Mouse (Mus musculus) lung, embryonic 14.5 days (tissue): ENCODE data around the gene Marveld1. TPM values are rescaled to one million over a fixed set of nuclear protein-coding genes. Genes with fewer than 3 reads are reported as not detected.

Source experiments
- ATAC-seq: fragments of 200-750 bp; cut with Nextera tagmentation; 2 replicates; pipeline ENCODE4 v1.8.0; 2017; ENCODE audit warnings: mild to moderate bottlenecking, moderate TSS enrichment, moderate library complexity; ENCODE audit not compliant: insufficient read depth
- DNase-seq: peaks from one replicate; pipeline ENCODE4 v3.0.0-alpha.2; 2015
- H3K27ac ChIP-seq: fragments of 300-500 bp; sonication (generic); 2 replicates; pipeline ENCODE4 v1.5.1; 2014; ENCODE audit warnings: low read depth, mild to moderate bottlenecking, moderate library complexity
- H3K27me3 ChIP-seq: fragments of 300-500 bp; sonication (generic); 2 replicates; pipeline ENCODE4 v1.6.1; 2014; ENCODE audit warnings: low read length, control low read depth; ENCODE audit not compliant: insufficient read depth
- H3K36me3 ChIP-seq: fragments of 300-500 bp; sonication (generic); 2 replicates; pipeline ENCODE4 v1.6.1; 2014; ENCODE audit warnings: control low read depth; ENCODE audit not compliant: insufficient read depth
- H3K4me1 ChIP-seq: fragments of 300-500 bp; sonication (generic); 2 replicates; pipeline ENCODE4 v1.6.1; 2014; ENCODE audit warnings: antibody characterized with exemption, control low read depth; ENCODE audit not compliant: insufficient read depth
- H3K4me2 ChIP-seq: fragments of 300-500 bp; sonication (generic); 2 replicates; pipeline ENCODE4 v1.6.1; 2014; ENCODE audit warnings: mild to moderate bottlenecking
- H3K4me3 ChIP-seq: fragments of 300-500 bp; sonication (generic); 2 replicates; pipeline ENCODE4 v1.5.1; 2014; ENCODE audit warnings: low read depth, low read length
- H3K9ac ChIP-seq: fragments of 300-500 bp; sonication (generic); 2 replicates; pipeline ENCODE4 v1.6.1; 2014
- H3K9me3 ChIP-seq: fragments of 300-500 bp; sonication (generic); 2 replicates; pipeline ENCODE4 v1.6.1; 2016; ENCODE audit warnings: low read depth, low read length, control low read depth
- CTCF ChIP-seq: IDR thresholded peaks from 2 replicates; pipeline ENCODE4 v1.5.1; 2016; ENCODE audit warnings: antibody characterized with exemption, low read depth
- WGBS: fragments of 180-500 bp; shearing (Covaris S2); extraction: QIAGEN DNeasy Blood & Tissue Kit; methylation state at CpG from one replicate; pipeline ENCODE4 v1.1.7; 2014; 5-methylcytosine and 5-hydroxymethylcytosine counted together
- polyA plus RNA-seq: library from polyadenylated mRNA; unstranded; fragments of >200 nt; fragmentation: Nextera tagmentation; extraction: Ambion mirVana; gene quantifications from 2 replicates; pipeline ENCODE4 v1.2.1, GENCODE M21; 2014

The Marveld1 gene
- polyA plus RNA-seq, 1 experiment from 2014 or later: 25.4 TPM

GRCm38 (mm10) chr19:42163764-42164163 lies 16.6 kb downstream of the Marveld1 start, which contains the start of gene Zfyve27:
TSS of gene Zfyve27 (plus strand) at chr19:42163951.
- 37% methylated on average over 5 of the region's 5 CpGs for WGBS
- H3K4me1 ChIP-seq: no peaks in the 10 kb centered on the region
- H3K4me3 ChIP-seq: no peak within 1 kb of the TSS
- no peak within 1 kb of the TSS for H3K4me2 ChIP-seq
- H3K27me3 ChIP-seq: peaks cover 13% of the 10 kb centered on the region; the same call in 1 of the 2 replicates
- ATAC-seq: no peak
- no peak within 1 kb of the TSS for H3K27ac ChIP-seq
- no peak for DNase-seq
- no peaks in the 10 kb centered on the region for H3K36me3 ChIP-seq
- H3K9me3 ChIP-seq: no peaks in the 10 kb centered on the region
- no peak within 1 kb of the TSS for H3K9ac ChIP-seq
- TF ChIP-seq CTCF: no peak

- ATAC-seq (no peak), DNase-seq (peak; percentile 30)
- Histone ChIP-seq H3K27me3 (peaks cover 13% of the 10 kb centered on the region; the same call in 1 of the 2 replicates), H3K4me2 (no peak overlapping the region), H3K27ac (no peak overlapping the region), H3K9me3 (no peaks in the 10 kb centered on the region), H3K4me1 (no peaks in the 10 kb centered on the region), H3K9ac (no peak overlapping the region), H3K36me3 (no peaks in the 10 kb centered on the region), H3K4me3 (no peak overlapping the region)
- no peak for TF ChIP-seq CTCF
- 22% methylated on average over 7 of the region's 7 CpGs for WGBS
Measured at GRCm38 (mm10) chr19:42164188-42164587, 17.0 kb downstream of the Marveld1 start.

GRCm38 (mm10) chr19:42166130-42166529 lies 18.9 kb downstream of the Marveld1 start:
- Histone ChIP-seq H3K4me2 (peak overlapping the region; percentile 50), H3K9me3 (no peaks in the 10 kb centered on the region), H3K9ac (no peak overlapping the region), H3K4me3 (no peak overlapping the region), H3K36me3 (no peaks in the 10 kb centered on the region), H3K27me3 (peaks cover 13% of the 10 kb centered on the region; the same call in 1 of the 2 replicates), H3K4me1 (no peaks in the 10 kb centered on the region), H3K27ac (no peak overlapping the region)
- DNase-seq (peak; percentile 96), ATAC-seq (no peak)
- WGBS: 3% methylated on average over 12 of the region's 12 CpGs
- TF ChIP-seq CTCF: peak; percentile 94

GRCm38 (mm10) chr19:42166766-42167165 lies 19.6 kb downstream of the Marveld1 start:
- Histone ChIP-seq H3K4me1 (peaks cover 6% of the 10 kb centered on the region; the same call in 1 of the 2 replicates), H3K27me3 (peaks cover 13% of the 10 kb centered on the region; the same call in 1 of the 2 replicates), H3K9ac (no peak overlapping the region), H3K4me2 (no peak overlapping the region), H3K27ac (no peak overlapping the region), H3K36me3 (no peaks in the 10 kb centered on the region), H3K9me3 (no peaks in the 10 kb centered on the region), H3K4me3 (no peak overlapping the region)
- ATAC-seq: no peak
- DNase-seq: no peak
- no peak for TF ChIP-seq CTCF
- 38% methylated on average over 3 of the region's 3 CpGs for WGBS

GRCm38 (mm10) chr19:42167489-42167888 lies 20.3 kb downstream of the Marveld1 start:
- ATAC-seq: no peak
- 65% methylated on average over 9 of the region's 9 CpGs for WGBS

GRCm38 (mm10) chr19:42169322-42169975 lies 22.2 kb downstream of the Marveld1 start:
- Histone ChIP-seq H3K4me1 (peaks cover 7% of the 10 kb centered on the region; the same call in 1 of the 2 replicates), H3K36me3 (no peaks in the 10 kb centered on the region), H3K4me2 (peak overlapping the region; percentile 95), H3K27me3 (peaks cover 13% of the 10 kb centered on the region; the same call in 1 of the 2 replicates), H3K27ac (no peak overlapping the region), H3K4me3 (no peak overlapping the region), H3K9ac (no peak overlapping the region), H3K9me3 (no peaks in the 10 kb centered on the region)
- DNase-seq (peak; percentile 28), ATAC-seq (no peak)
- 48% methylated on average over 10 of the region's 10 CpGs for WGBS
- no peak for TF ChIP-seq CTCF

More at GRCm38 (mm10) chr19:42167489-42167888, 20.3 kb downstream of the Marveld1 start:
- Histone ChIP-seq H3K36me3 (no peaks in the 10 kb centered on the region), H3K27ac (no peak overlapping the region), H3K4me2 (no peak overlapping the region), H3K27me3 (peaks cover 13% of the 10 kb centered on the region; the same call in 1 of the 2 replicates), H3K4me1 (peaks cover 7% of the 10 kb centered on the region; the same call in 1 of the 2 replicates), H3K9ac (no peak overlapping the region), H3K4me3 (no peak overlapping the region), H3K9me3 (no peaks in the 10 kb centered on the region)
- no peak for TF ChIP-seq CTCF
- DNase-seq: no peak
